Mouse (Mus musculus) C2C12 (cell line): ENCODE results near the gene Dagla. TPM values are rescaled to one million over a fixed set of nuclear protein-coding genes. Genes with fewer than 3 reads are reported as not detected.

ENCODE experiments used
- H3K27me3 ChIP-seq: one replicate; pipeline ENCODE4 v1.6.1; 2011; ENCODE audit not compliant: control insufficient read depth, insufficient read depth, insufficient read length
- H3K36me3 ChIP-seq: one replicate; pipeline ENCODE4 v1.6.1; 2011; ENCODE audit not compliant: control insufficient read depth, insufficient read depth
- H3K4me3 ChIP-seq: one replicate; pipeline ENCODE4 v1.5.1; 2011; ENCODE audit warnings: mild to moderate bottlenecking, control low read depth; ENCODE audit not compliant: poor library complexity, insufficient read depth, severe bottlenecking
- H3K79me2 ChIP-seq: one replicate; pipeline ENCODE4 v1.6.1; 2011; ENCODE audit not compliant: control insufficient read depth, insufficient read depth
- H3K79me3 ChIP-seq: one replicate; pipeline ENCODE4 v1.6.1; 2011; ENCODE audit warnings: low read depth, control low read depth
- H3ac ChIP-seq: one replicate; pipeline ENCODE3; 2011; ENCODE audit warnings: low read depth; ENCODE audit not compliant: control insufficient read depth, insufficient read length
- CEBPB ChIP-seq: IDR thresholded peaks from one replicate; pipeline ENCODE4 v1.6.1; 2011; ENCODE audit warnings: low read depth, mild to moderate bottlenecking, control low read depth, moderate library complexity
- CTCF ChIP-seq: IDR thresholded peaks from one replicate; pipeline ENCODE4 v1.5.1; 2011; ENCODE audit not compliant: control insufficient read depth, insufficient read depth, insufficient read length
- FOSL1 ChIP-seq: IDR thresholded peaks from one replicate; pipeline ENCODE4 v1.8.0; 2011; ENCODE audit warnings: mild to moderate bottlenecking, low read length; ENCODE audit not compliant: poor library complexity, insufficient read depth, severe bottlenecking
- MAX ChIP-seq: IDR thresholded peaks from one replicate; pipeline ENCODE4 v1.6.1; 2011; ENCODE audit warnings: mild to moderate bottlenecking, control low read depth
- MYOD1 ChIP-seq: IDR thresholded peaks from one replicate; pipeline ENCODE4 v1.6.1; 2011; ENCODE audit warnings: low read depth; ENCODE audit not compliant: control insufficient read depth, insufficient read length
- MYOG ChIP-seq: IDR thresholded peaks from one replicate; pipeline ENCODE4 v1.6.1; 2011; ENCODE audit not compliant: control insufficient read depth, insufficient read length; ENCODE audit errors: extremely low read depth
- USF1 ChIP-seq: IDR thresholded peaks from one replicate; pipeline ENCODE4 v1.6.1; 2011; ENCODE audit warnings: low read depth, mild to moderate bottlenecking, control low read depth, moderate library complexity
- polyA plus RNA-seq: library from polyadenylated mRNA; unstranded; fragments of >200 nt; fragmentation: generic; extraction: Trizol; gene quantifications from one replicate; pipeline ENCODE4 v1.2.1, GENCODE M21; 2012; ENCODE audit warnings: missing spikeins

Dagla gene
- polyA plus RNA-seq, 1 experiment: 8.3 TPM

DNA sequence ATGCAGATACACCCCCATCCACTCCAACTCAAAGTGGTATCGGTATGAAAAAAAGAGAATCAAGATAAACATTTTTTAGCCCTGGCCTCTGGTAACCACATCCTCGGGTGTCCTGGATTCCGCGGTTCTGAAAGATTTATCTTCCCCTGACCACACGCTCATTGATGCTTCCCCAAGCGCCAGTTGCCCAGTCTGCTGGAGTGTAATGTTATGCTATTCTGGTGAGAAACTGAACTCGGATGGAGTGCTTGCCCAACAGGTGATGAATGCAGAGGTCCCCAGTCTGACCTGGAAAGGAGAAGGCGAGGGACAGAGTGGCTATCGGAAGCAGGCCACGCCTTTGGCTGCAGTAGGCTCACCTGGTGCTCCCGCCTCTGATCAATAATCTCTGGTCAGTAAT lies 3.4 kb downstream of the Dagla start:
- Histone ChIP-seq H3K4me3 (no peak overlapping the region), H3K36me3 (no peaks in the 10 kb centered on the region), H3K27me3 (no peaks in the 10 kb centered on the region), H3K79me3 (peaks cover 38% of the 10 kb centered on the region), H3K79me2 (peaks cover 76% of the 10 kb centered on the region), H3ac (no peak overlapping the region)
- TF ChIP-seq USF1 (no peak), CEBPB (peak; percentile 56), MYOD1 (peak; percentile 91)

DNA sequence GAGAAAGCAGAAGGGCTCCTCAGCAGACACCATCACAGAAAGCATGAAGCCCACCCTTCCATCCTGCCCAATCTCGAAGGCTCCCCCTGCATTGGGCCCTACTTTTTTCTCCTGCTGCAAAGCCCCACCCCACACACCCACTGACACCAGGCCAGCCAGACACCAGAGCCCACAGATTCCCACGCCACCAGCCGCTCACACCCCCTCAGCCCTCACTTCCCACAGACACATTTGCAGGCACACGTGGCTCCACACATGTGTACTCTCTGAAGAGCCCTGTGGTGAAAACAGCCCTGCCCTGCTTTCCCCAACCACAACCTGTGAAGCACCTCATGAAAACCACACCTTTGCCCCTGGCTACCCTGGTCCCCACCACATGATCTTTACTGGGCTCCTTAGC lies 3.9 kb downstream of the Dagla start:
- Histone ChIP-seq H3K79me2 (peaks cover 81% of the 10 kb centered on the region), H3K79me3 (peaks cover 42% of the 10 kb centered on the region), H3K36me3 (no peaks in the 10 kb centered on the region), H3ac (peak overlapping the region; percentile 14), H3K4me3 (no peak overlapping the region), H3K27me3 (no peaks in the 10 kb centered on the region)
- TF ChIP-seq MAX (peak; percentile 9), USF1 (peak; percentile 14), CTCF (no peak), CEBPB (no peak), MYOG (no peak), FOSL1 (no peak), MYOD1 (no peak)

DNA sequence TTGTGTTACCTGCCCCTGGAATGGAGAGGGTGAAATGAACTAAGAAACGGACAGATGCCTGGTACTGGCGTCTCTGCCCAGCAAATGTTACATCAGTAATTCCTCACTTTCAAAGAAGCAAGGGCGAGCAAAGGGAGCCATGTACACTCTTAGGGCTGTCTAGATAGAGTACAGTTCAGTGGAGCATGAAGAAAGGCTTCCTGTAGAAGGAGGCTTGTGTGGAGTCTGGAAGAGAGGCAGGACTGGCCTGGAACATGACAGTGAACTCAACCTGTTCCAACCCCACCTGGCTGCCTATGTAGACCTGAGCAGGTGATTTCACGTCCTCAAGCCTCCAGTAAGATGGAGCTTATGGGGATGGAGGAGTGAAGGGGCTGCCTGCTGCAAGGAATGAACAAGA lies 6.4 kb downstream of the Dagla start:
- Histone ChIP-seq H3K79me2 (peaks cover 92% of the 10 kb centered on the region), H3ac (no peak overlapping the region), H3K4me3 (no peak overlapping the region), H3K27me3 (no peaks in the 10 kb centered on the region), H3K79me3 (peaks cover 55% of the 10 kb centered on the region), H3K36me3 (no peaks in the 10 kb centered on the region)
- no peak for TF ChIP-seq FOSL1

DNA sequence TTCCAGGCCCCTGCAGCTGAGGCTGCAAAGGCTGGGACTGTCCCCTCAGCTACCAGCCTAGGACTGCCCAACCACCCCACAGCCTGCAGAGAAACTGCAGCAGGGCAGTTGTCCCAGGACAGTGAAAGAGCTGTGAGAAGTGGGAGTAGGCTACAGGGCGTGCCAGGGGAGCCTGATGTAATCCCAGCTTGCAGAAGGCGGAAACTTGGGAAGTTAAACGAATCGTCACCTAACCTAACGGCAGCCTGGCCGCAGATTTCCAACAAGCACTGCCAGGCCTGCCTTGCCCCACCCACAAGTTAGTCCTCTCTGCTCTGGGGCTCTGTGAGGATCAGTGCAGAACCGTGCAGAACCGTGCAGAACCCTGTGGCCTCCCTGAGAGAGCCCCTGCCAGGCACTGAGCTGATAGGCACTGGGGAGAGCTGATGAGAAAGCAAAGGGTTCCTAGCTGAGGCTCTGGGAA lies 7.6 kb downstream of the Dagla start:
- Histone ChIP-seq H3ac (peak overlapping the region; percentile 61), H3K79me3 (peaks cover 58% of the 10 kb centered on the region), H3K27me3 (no peaks in the 10 kb centered on the region), H3K4me3 (no peak overlapping the region), H3K79me2 (peaks cover 93% of the 10 kb centered on the region), H3K36me3 (no peaks in the 10 kb centered on the region)
- peak; percentile 42 for TF ChIP-seq CEBPB
- TF ChIP-seq MAX: no peak
- no peak for TF ChIP-seq FOSL1
- no peak for TF ChIP-seq MYOD1
- TF ChIP-seq USF1: no peak

DNA sequence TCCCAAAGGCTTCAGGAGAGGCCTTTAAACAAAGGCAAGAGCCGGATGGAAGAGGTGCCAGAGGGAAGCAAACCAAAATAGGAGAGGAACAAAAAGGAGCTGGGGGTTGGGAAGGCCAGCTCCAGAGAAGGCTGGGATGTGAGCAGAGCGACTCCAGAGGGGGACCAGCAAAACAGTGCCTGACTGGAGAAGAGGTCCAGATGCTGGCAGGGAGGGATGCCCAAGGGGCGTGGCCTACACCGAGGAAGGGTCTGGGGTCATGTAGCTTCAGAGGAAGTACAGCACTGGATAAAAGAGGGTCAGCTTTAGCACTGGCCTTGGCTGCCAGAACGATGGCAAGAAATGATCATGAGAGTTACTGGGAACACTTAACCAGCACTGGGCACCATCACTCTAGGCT lies 8.4 kb downstream of the Dagla start:
- Histone ChIP-seq H3K79me3 (peaks cover 56% of the 10 kb centered on the region), H3K4me3 (no peak overlapping the region), H3K27me3 (no peaks in the 10 kb centered on the region), H3ac (no peak overlapping the region), H3K79me2 (peaks cover 95% of the 10 kb centered on the region), H3K36me3 (no peaks in the 10 kb centered on the region)
- TF ChIP-seq MAX: no peak
- no peak for TF ChIP-seq USF1
- no peak for TF ChIP-seq FOSL1
- TF ChIP-seq MYOG: no peak
- TF ChIP-seq MYOD1: no peak
- no peak for TF ChIP-seq CTCF
- TF ChIP-seq CEBPB: no peak

DNA sequence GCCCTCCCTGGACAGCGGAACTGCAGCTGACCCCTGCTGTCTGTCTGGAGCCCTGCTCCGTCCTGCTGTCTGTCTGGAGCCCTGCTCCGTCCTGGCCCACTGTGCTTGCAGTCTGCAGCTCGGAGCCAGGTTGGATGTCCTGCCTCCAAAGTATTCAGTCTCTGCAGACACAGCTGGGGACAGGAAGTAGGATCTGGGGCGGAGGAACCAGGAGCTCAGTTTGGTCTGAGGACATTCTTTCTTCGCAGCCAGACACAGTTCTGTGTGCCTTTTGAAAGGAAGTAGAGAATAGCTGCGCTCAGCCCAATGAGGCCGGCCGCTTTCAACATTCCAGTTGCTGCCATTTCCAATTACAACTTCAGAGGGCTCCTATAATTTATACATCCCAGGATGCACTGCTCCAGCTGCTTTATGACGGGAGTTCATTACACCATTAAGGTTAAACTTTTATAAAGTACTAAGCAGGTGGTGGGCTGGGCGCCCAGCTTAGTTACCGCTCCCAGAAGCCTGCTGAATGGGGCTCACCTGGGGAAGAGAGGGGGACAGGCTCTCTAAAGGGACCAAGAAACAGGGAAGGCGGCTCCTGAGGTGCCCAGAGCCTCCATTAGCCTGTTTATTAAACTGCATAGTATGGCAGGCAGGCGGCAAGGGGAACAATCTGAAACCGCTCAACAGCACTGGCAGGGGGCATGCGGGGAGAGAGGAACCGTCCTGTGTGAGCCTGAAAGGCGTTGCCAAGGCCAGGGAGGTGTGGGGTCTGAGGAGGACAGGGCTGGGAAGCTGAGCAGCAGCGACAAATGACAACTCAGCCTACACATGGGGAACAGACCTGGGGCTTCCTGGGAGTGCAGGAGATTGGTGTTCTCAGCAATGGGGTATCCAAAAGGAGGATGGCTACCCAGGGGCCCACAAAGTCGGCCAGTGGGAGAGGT lies 9.8 kb downstream of the Dagla start:
- Histone ChIP-seq H3ac (no peak overlapping the region), H3K4me3 (no peak overlapping the region), H3K79me2 (peaks cover 99% of the 10 kb centered on the region), H3K27me3 (no peaks in the 10 kb centered on the region), H3K36me3 (no peaks in the 10 kb centered on the region), H3K79me3 (peaks cover 57% of the 10 kb centered on the region)
- TF ChIP-seq MYOD1 (no peak), MYOG (no peak), FOSL1 (no peak), MAX (no peak), USF1 (no peak)
